Mouse (Mus musculus) cerebellum, adult (tissue): ENCODE measurements at regions not wholly inside any gene's neighbourhood (a gene's known extent, or its start where the extent isn't known, plus 50 kb on each side); places are given as distances from the start of the nearest gene placed in this dataset.

Experiments
- ATAC-seq: cut with Nextera tagmentation; 2 replicates; pipeline ENCODE4 v1.9.2; 2017; ENCODE audit warnings: mild to moderate bottlenecking, moderate library complexity, mixed read lengths; ENCODE audit not compliant: insufficient number of reproducible peaks, low FRiP score, low TSS enrichment

- ATAC-seq = peak; percentile 56; the same call in 1 of the 2 replicates
These were observed 145.0 kb upstream of the Cpeb2 start for GRCm38 (mm10) chr5:43087907-43088387.

- ATAC-seq = no peak
These were observed 144.1 kb upstream of the Cpeb2 start for GRCm38 (mm10) chr5:43088650-43089397.

- ATAC-seq = no peak
These were observed 143.5 kb upstream of the Cpeb2 start for GRCm38 (mm10) chr5:43089475-43089874.

- no peak for ATAC-seq
These were observed 143.0 kb upstream of the Cpeb2 start for GRCm38 (mm10) chr5:43089941-43090340.

GRCm38 (mm10) chr5:43093647-43094326 lies 139.2 kb upstream of the Cpeb2 start:
- peak; percentile 49; the same call in 1 of the 2 replicates for ATAC-seq

- ATAC-seq = peak; percentile 83
These were observed 138.6 kb upstream of the Cpeb2 start for GRCm38 (mm10) chr5:43094329-43094898.

GRCm38 (mm10) chr5:43102000-43102459 lies 130.9 kb upstream of the Cpeb2 start:
- peak; percentile 45; the same call in 1 of the 2 replicates for ATAC-seq

- ATAC-seq = no peak
These were observed 130.4 kb upstream of the Cpeb2 start for GRCm38 (mm10) chr5:43102590-43102989.

GRCm38 (mm10) chr5:43103728-43104127 lies 129.2 kb upstream of the Cpeb2 start:
- ATAC-seq = no peak

- ATAC-seq = no peak
These were observed 127.4 kb upstream of the Cpeb2 start for GRCm38 (mm10) chr5:43105528-43105927.

- ATAC-seq = no peak
These were observed 125.3 kb upstream of the Cpeb2 start for GRCm38 (mm10) chr5:43107436-43108259.

GRCm38 (mm10) chr5:43108260-43108589 lies 124.7 kb upstream of the Cpeb2 start:
- ATAC-seq = no peak

GRCm38 (mm10) chr5:43110122-43110521 lies 122.8 kb upstream of the Cpeb2 start:
- no peak for ATAC-seq

GRCm38 (mm10) chr5:43111740-43112139 lies 121.2 kb upstream of the Cpeb2 start:
- no peak for ATAC-seq

- no peak for ATAC-seq
These were observed 119.4 kb upstream of the Cpeb2 start for GRCm38 (mm10) chr5:43113405-43114119.

GRCm38 (mm10) chr5:43115507-43115906 lies 117.5 kb upstream of the Cpeb2 start:
- ATAC-seq = no peak

GRCm38 (mm10) chr5:43116821-43117220 lies 116.1 kb upstream of the Cpeb2 start:
- no peak for ATAC-seq

- no peak for ATAC-seq
These were observed 111.9 kb upstream of the Cpeb2 start for GRCm38 (mm10) chr5:43121065-43121464.

- no peak for ATAC-seq
These were observed 108.7 kb upstream of the Cpeb2 start for GRCm38 (mm10) chr5:43124301-43124700.
